Mouse (Mus musculus) yolk sac, embryonic 10.5 days (tissue): Measurements from ENCODE around the gene Erp27.
"Not testable (repeated sequence)": the region's sequence is repeated elsewhere in the genome, so short reads cannot be mapped to it uniquely, and the experiment has no call there.

ENCODE experiments used
- DNase-seq: peaks from one replicate; pipeline ENCODE4 v3.0.0-alpha.2; 2017; ENCODE audit warnings: low spot score

The Erp27 gene

GRCm38 (mm10) chr6:136922080-136922479 is at the start of gene Erp27:
Gene Erp27, minus strand, starts transcription at chr6:136922180.
- no peak for DNase-seq

- not testable (repeated sequence) for DNase-seq
Observed at GRCm38 (mm10) chr6:136968877-136969276, 46.9 kb upstream of the Erp27 start.

DNA sequence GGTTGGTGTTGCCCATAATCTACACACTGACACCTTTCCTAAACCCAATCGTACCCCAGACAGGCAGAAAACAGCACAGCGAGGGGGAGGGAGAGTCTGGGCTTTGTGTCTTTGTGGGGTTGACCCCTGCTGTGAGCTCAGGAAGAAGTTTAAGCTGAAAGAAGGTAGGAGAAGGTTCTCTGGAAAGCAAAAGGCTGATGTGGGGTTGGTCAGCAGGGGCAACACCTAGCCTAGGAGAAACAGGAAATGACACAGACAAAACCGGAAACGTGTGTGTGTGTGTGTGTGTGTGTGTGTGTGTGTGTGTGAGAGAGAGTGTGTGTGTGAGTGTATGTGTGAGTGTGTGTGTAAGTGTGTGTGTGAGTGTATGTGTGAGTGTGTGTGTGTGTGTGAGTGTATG is 45.5 kb upstream of the Erp27 start:
- DNase-seq, result no peak

- no peak for DNase-seq
Observed at GRCm38 (mm10) chr6:136965912-136966311, 43.9 kb upstream of the Erp27 start.

- DNase-seq, result no peak
Observed at GRCm38 (mm10) chr6:136964609-136965510, 42.9 kb upstream of the Erp27 start.

DNA sequence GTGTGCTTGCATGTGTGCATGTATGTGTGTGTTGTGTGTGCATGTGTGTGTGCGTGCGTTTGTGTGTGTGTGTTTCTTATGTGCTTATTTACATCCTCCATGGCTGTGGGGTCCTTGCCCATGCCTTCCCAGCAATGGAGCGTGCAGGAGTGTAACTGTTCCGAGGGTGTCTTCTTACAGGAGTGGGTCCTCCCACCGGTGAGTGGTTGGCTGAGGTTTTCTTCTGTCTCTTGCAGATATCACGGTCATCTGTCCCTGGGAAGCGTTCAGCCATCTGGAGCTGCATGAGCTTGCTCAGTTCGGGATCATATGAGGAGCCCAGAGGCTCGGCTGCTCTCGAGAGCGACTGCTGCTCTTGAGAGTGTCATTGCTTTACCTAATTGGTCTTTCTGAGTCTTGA is 41.0 kb upstream of the Erp27 start:
- no peak for DNase-seq

DNA sequence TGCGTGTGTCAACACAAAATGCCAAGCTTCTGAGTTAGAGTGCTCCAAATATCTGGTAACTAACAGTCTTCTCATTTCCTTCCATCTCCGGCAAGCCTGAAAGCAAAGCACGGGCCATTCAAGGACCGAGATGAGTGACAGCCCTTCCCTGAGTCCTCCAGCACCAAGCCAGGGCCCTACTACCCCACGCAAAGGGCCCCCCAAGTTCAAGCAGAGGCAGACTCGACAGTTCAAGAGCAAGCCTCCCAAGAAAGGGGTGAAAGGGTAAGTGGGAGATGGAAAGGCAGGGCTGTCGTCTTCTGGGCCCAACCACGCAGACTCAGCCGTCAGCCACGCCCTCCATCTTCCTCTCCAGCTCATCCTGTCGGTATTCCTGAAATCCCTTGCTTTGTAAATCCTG is 37.2 kb upstream of the Erp27 start:
- no peak for DNase-seq

- DNase-seq, result no peak
Observed at GRCm38 (mm10) chr6:136957062-136957461, 35.1 kb upstream of the Erp27 start.

GRCm38 (mm10) chr6:136955240-136955639 is 33.3 kb upstream of the Erp27 start:
- no peak for DNase-seq

GRCm38 (mm10) chr6:136954715-136955114 is 32.7 kb upstream of the Erp27 start:
- no peak for DNase-seq

GRCm38 (mm10) chr6:136954192-136954591 is 32.2 kb upstream of the Erp27 start:
- no peak for DNase-seq

GRCm38 (mm10) chr6:136952930-136953329 is 30.9 kb upstream of the Erp27 start:
- DNase-seq, result no peak

GRCm38 (mm10) chr6:136950171-136950570 is 28.2 kb upstream of the Erp27 start:
- DNase-seq, result no peak

GRCm38 (mm10) chr6:136947716-136948115 is 25.7 kb upstream of the Erp27 start:
- DNase-seq, result no peak

DNA sequence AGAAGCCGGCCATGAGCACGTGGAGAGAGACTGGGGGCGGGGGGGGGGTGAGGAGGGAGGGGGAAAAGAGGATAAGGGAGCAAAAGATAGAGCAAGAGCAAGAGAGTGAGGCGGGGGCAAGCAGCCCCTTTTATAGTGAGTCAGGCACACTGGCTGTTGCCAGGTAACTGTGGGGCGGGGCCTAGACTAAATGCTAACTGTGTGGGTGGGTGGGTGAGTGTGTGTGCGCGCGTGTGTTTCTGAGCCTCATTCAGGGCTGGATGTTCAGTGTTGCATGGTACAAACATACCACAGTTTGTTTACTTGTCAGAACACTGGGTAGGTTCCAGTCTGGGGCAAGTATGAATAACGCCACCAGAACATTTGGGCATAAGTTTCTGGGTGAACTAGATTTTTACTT is 25.0 kb upstream of the Erp27 start:
- DNase-seq, result no peak

DNA sequence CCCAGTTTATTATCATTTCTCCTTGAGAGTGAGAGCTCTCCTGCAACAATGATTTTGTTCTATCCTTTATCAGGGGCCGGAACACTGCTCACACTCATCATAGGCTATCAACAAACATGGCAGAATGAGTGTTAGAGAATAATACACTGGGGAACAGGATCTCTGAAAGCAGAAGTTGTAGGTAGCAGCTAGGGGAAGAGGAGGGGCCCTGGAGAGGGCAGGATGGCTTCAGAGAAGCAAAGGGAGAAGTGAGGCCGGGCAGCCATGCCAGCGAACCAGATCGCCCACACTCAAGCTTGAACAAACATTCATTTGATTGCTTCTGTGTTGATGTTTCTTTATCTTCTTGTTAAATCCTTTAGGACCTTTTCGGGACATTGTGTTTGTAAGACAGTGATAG is 24.3 kb upstream of the Erp27 start:
- DNase-seq, result no peak

DNA sequence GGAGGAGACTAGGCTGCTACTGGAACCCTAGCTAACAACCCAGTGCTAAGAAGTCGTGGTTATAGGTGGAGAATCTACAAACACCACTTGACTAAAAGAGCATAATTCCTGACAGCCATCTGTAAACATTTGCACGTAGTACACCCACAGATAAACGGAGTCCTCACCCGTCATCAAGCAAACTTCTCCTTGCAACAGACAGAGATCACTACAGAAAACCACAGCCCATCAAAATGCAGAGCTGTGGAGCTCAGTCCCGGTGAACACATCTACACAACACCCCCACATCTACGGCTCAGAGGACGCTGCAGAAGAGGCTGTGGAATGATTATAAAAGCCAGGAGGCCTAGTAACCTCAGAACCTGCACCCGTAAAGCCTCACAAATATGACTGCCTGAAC is 22.5 kb upstream of the Erp27 start:
- no peak for DNase-seq

GRCm38 (mm10) chr6:136943392-136943791 is 21.4 kb upstream of the Erp27 start:
- no peak for DNase-seq

DNA sequence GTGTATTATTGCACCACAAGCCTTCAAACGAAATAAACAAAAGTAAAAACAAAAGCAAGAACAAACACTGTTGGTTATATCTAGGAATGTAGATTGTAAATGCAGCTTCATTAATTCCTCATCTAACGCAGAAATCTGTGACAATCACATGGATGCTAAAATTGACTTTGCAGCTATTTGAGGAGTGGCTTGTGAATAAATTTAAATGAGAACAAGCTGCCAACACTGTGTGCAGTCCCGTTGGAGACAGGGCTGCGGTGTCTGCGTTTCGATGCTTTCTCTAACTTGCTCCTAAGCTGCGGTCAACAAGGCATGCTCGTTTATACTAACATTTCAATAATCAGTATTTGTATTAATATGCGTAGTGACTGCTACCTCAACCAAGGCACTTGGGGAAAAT is 20.3 kb upstream of the Erp27 start:
- no peak for DNase-seq

DNA sequence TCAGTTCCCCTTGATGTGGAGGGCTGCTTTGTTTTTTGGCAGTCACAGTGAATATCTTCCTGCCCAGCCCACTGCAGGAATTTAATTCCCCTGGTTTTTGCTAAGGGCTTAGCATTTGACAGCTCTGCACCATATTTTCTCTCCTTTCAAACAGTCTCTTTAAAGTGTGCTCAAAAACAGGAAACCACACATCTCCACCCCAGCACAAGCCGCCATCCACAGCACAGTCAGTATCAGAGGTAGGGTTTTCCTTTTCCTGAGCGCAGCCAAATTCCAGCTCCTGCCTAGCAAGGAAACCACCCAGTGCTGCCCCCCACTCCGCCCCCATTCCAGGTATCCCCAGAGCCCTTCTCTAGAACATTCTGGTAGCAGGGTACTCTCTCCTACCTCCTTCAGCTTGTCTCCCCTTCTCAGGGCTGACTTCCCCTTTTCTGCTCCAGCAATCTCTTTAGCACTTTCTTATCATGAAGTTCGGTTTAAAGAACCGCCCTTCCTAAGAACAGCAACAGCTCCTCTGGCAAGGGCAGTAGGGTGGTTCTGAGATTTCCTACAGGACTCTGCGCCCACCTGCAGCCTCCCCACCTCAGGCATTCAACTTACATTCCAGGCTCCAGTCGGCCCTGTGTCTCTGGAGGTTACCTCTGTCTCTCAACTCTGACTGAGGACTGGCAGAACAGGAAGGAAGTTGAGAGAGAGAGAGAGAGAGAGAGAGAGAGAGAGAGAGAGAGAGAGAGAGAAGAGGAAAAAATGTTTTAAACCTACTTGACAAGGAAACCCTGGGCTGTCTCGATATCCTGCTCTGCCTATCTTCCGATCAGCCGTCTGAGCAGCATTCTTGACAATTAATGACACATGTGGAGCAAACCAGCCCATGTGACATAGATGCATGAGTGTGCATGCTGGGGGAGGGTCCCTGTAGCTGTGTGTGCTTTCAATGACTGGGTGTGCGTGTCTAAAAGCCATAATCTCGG is 19.4 kb upstream of the Erp27 start, which contains the start of gene Arhgdib:
Gene Arhgdib (minus strand): TSS at position 849 of the 971 bp plus-strand sequence.
- DNase-seq, result peak; percentile 32

GRCm38 (mm10) chr6:136940188-136940960 is 18.4 kb upstream of the Erp27 start:
- DNase-seq, result no peak
